Mouse (Mus musculus): ENCODE measurements around the gene Tifa. TPM values are rescaled to one million over a fixed set of nuclear protein-coding genes. Genes with fewer than 3 reads are reported as not detected.

The Tifa gene
- polyA plus RNA-seq, 1 experiment from 2014 or later: 86.0 TPM

DNA sequence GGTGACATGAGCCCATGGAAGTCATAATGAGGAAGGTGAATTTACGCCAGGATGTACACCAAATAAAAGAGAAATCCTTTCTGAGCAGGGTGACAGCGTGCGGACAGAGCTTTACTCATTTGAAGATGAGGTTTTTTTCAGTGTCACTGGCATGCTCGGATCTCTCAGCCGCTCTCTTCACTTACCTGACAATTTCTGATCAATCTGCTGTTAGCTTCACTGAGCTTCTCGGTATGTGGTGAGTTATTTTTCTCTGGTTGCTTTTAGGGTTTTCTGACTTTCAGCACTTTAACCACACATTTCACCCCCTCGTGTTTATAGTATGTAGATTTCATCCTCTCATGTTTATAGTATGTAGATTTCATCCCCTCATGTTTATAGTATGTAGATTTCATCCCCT lies 85.5 kb downstream of the Tifa start:
- ChIA-PET CTCF (interaction anchor here (1.1 to 4.3 kb wide), 2 partner anchors 12 to 45 kb away, joined by 3 to 17 read pairs; no protein-coding TSS in a partner anchor), POLR2A (no interaction called here)
- DNase-seq (ENCODE audit: low read depth, low spot score) (no peak), ATAC-seq (no peak)
- in situ Hi-C loops (cut with MboI; ENCODE audit: low pct_unique_long_range_greater_than_20kb): no loop called here
- no peaks in the 10 kb centered on the region for H3K27me3 ChIP-seq
- no peak for TF ChIP-seq CTCF (IDR thresholded peaks at IDR 0.05)

DNA sequence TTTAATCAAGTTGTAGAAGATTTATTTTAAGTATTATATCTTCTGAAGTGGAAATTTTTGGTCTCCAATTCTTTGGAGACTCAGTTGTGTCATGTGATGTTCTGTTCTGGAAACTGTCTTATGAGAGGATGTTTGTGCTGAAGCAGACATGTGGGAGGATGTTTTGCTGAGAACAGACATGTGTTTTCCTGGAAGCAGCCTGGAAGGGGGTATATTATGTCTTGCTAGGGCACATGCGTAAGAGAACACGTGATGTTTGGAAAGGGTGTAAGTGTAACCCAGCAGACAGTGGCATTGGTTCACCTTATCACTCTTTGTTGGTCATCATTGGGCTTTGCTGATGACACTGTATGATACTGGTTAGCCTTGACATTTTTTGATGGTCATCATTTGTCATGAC lies 85.9 kb downstream of the Tifa start:
- DNase-seq (ENCODE audit: low read depth, low spot score) (no peak), ATAC-seq (no peak)
- TF ChIP-seq CTCF (IDR thresholded peaks at IDR 0.05): no peak
- ChIA-PET POLR2A (interaction anchor here (0.7 kb wide), 1 partner anchor 302 kb away, joined by 4 read pairs; no protein-coding TSS in a partner anchor), CTCF (interaction anchor here (4.3 kb wide), 1 partner anchor 12 kb away, joined by 17 read pairs; no protein-coding TSS in a partner anchor)
- in situ Hi-C loops (cut with MboI; ENCODE audit: low pct_unique_long_range_greater_than_20kb): no loop called here
- H3K27me3 ChIP-seq: no peaks in the 10 kb centered on the region

DNA sequence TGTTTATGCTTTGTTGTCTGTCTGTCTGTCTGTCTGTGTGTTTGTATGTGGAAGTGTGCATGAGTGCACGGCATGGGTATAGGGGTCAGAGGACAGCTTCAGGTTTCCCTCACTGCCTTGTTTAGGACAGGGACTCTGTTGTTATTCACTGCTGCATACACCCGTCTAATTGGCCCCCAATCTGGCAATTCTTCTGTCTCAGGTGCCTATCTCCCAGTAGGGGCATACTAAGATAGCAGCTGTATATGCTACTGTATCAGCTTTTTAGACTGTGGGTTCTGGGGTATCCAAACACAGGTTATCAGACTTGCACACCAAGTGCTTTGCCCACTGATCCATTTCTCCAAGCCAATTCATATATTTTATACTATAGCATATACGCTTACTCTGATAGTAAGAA lies 90.4 kb downstream of the Tifa start:
- H3K27me3 ChIP-seq: no peaks in the 10 kb centered on the region
- ChIA-PET CTCF (interaction anchor here (1.3 to 2.0 kb wide), 2 partner anchors 15 to 17 kb away, joined by 4 read pairs; no protein-coding TSS in a partner anchor), POLR2A (no interaction called here)
- in situ Hi-C loops (cut with MboI; ENCODE audit: low pct_unique_long_range_greater_than_20kb): no loop called here
- ATAC-seq (no peak), DNase-seq (ENCODE audit: low read depth, low spot score) (no peak)
- no peak for TF ChIP-seq CTCF (IDR thresholded peaks at IDR 0.05)

DNA sequence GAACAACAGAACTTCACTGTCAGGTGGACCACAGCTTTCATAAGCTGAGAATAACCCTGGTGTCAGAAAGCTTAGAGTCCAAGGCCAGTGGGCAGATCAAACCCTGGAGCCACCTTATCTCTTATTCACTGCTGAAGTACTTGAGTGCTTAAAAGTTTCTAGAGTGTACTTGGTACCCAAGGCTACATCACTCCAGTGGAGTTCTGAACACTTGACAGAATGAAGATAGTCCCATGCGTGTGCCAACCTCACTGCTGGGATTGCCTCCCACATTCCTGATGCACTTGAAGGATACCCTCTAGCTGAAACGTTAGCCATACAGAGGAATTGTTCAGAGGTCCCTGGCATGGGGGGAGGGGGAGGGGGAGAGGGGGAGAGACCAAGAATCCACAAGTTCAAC lies 92.1 kb downstream of the Tifa start:
- TF ChIP-seq CTCF (IDR thresholded peaks at IDR 0.05): no peak
- ChIA-PET CTCF (interaction anchor here (1.1 to 1.7 kb wide), 4 partner anchors 9 to 25 kb away, joined by 3 to 7 read pairs (median 3); no protein-coding TSS in a partner anchor), POLR2A (interaction anchor here (0.6 kb wide), 1 partner anchor 13 kb away, joined by 6 read pairs; no protein-coding TSS in a partner anchor)
- H3K27me3 ChIP-seq: no peaks in the 10 kb centered on the region
- no peak for ATAC-seq
- no peak for DNase-seq (ENCODE audit: low read depth, low spot score)
- in situ Hi-C loops (cut with MboI; ENCODE audit: low pct_unique_long_range_greater_than_20kb): no loop called here

Other genes with a start within 250 kb of the Tifa start
- gene Larp7, start 236.5 kb upstream of the Tifa start, polyA plus RNA-seq (2021): 66.7 TPM
- gene Zgrf1, start 236.3 kb upstream of the Tifa start, polyA plus RNA-seq (2021): 7.9 TPM
- gene Neurog2, start 156.7 kb upstream of the Tifa start, polyA plus RNA-seq (2021): not detected
- 16.5 TPM for gene Alpk1, start 9.3 kb upstream of the Tifa start, polyA plus RNA-seq (2021)
- gene Ap1ar, start 47.7 kb downstream of the Tifa start, polyA plus RNA-seq (2021): 166 TPM
- gene Fam241a, start 106.5 kb downstream of the Tifa start, polyA plus RNA-seq (2021): 15.6 TPM